Mouse (Mus musculus) megakaryocyte-erythroid progenitor cell, adult 5-6 weeks (primary cell): ENCODE measurements around the gene Gabbr1. TPM values are rescaled to one million over a fixed set of nuclear protein-coding genes. Genes with fewer than 3 reads are reported as not detected.

ENCODE experiments used
- total RNA-seq, 2 experiments: library from RNA; stranded (forward) in 1 of 2; stranded (reverse) in 1 of 2; fragments of 200-1000, 215-1000 nt in 1 of 2; fragments of >200 nt in 1 of 2; fragmentation: Nextera tagmentation in 1 of 2; gene quantifications; 2 replicates each; pipeline ENCODE4 v1.2.3; 2014 to 2017

The Gabbr1 gene
- total RNA-seq, 2 experiments from 2014 or later = 0.99 to 11.1 TPM

Other genes with a start within 250 kb of the Gabbr1 start
- not detected in 2 replicates for gene H2-M10.6, start 233.8 kb upstream of the Gabbr1 start, total RNA-seq (2014; fragmentation: Nextera tagmentation)
- not detected in 2 replicates for gene H2-M10.6, start 233.8 kb upstream of the Gabbr1 start, total RNA-seq (2017)
- 13.0 and 13.6 TPM in 2 replicates for gene Trim26, start 208.8 kb upstream of the Gabbr1 start, total RNA-seq (2014; fragmentation: Nextera tagmentation)
- gene Trim26, start 208.8 kb upstream of the Gabbr1 start, total RNA-seq (2017) = 7.7 and 9.3 TPM in 2 replicates
- not detected in 2 replicates for gene Trim15, start 178.8 kb upstream of the Gabbr1 start, total RNA-seq (2014; fragmentation: Nextera tagmentation)
- not detected in 2 replicates for gene Trim15, start 178.8 kb upstream of the Gabbr1 start, total RNA-seq (2017)
- gene Trim10, start 176.4 kb upstream of the Gabbr1 start, total RNA-seq (2014; fragmentation: Nextera tagmentation) = 7.5 and 9.6 TPM in 2 replicates
- 13.8 and 24.1 TPM in 2 replicates for gene Trim10, start 176.4 kb upstream of the Gabbr1 start, total RNA-seq (2017)
- not detected in 2 replicates for gene Trim40, start 155.8 kb upstream of the Gabbr1 start, total RNA-seq (2014; fragmentation: Nextera tagmentation)
- gene Trim40, start 155.8 kb upstream of the Gabbr1 start, total RNA-seq (2017) = not detected in 2 replicates
- gene Trim31, start 147.8 kb upstream of the Gabbr1 start, total RNA-seq (2014; fragmentation: Nextera tagmentation) = not detected in 2 replicates
- not detected in 2 replicates for gene Trim31, start 147.8 kb upstream of the Gabbr1 start, total RNA-seq (2017)
- not detected in 2 replicates for gene Rnf39, start 103.0 kb upstream of the Gabbr1 start, total RNA-seq (2014; fragmentation: Nextera tagmentation)
- not detected in 2 replicates for gene Rnf39, start 103.0 kb upstream of the Gabbr1 start, total RNA-seq (2017)
- gene Ppp1r11, start 94.2 kb upstream of the Gabbr1 start, total RNA-seq (2014; fragmentation: Nextera tagmentation) = 61.5 and 88.0 TPM in 2 replicates
- 53.8 and 72.8 TPM in 2 replicates for gene Ppp1r11, start 94.2 kb upstream of the Gabbr1 start, total RNA-seq (2017)
- gene Znrd1, start 87.4 kb upstream of the Gabbr1 start, total RNA-seq (2014; fragmentation: Nextera tagmentation) = 47.7 and 94.1 TPM in 2 replicates
- gene Znrd1, start 87.4 kb upstream of the Gabbr1 start, total RNA-seq (2017) = 17.7 and 35.3 TPM in 2 replicates
- 1.4 and 13.1 TPM in 2 replicates for gene Znrd1as, start 87.4 kb upstream of the Gabbr1 start, total RNA-seq (2014; fragmentation: Nextera tagmentation)
- gene Znrd1as, start 87.4 kb upstream of the Gabbr1 start, total RNA-seq (2017) = 11.4 and 23.7 TPM in 2 replicates
- gene 2410137M14Rik, start 64.7 kb upstream of the Gabbr1 start, total RNA-seq (2014; fragmentation: Nextera tagmentation) = not detected in 2 replicates
- not detected in 2 replicates for gene 2410137M14Rik, start 64.7 kb upstream of the Gabbr1 start, total RNA-seq (2017)
- gene H2-M5, start 56.4 kb upstream of the Gabbr1 start, total RNA-seq (2014; fragmentation: Nextera tagmentation) = not detected in 2 replicates
- gene H2-M5, start 56.4 kb upstream of the Gabbr1 start, total RNA-seq (2017) = not detected in 2 replicates
- 0.87 TPM in 1 of 2 replicates, not detected in the other for gene Zfp57, start 44.8 kb upstream of the Gabbr1 start, total RNA-seq (2014; fragmentation: Nextera tagmentation)
- gene Zfp57, start 44.8 kb upstream of the Gabbr1 start, total RNA-seq (2017) = 0.08 TPM in 1 of 2 replicates, not detected in the other
- gene Mog, start 22.6 kb upstream of the Gabbr1 start, total RNA-seq (2014; fragmentation: Nextera tagmentation) = not detected in 2 replicates
- gene Mog, start 22.6 kb upstream of the Gabbr1 start, total RNA-seq (2017) = not detected in 2 replicates
- not detected in 2 replicates for gene Olfr90, start 42.5 kb downstream of the Gabbr1 start, total RNA-seq (2014; fragmentation: Nextera tagmentation)
- gene Olfr90, start 42.5 kb downstream of the Gabbr1 start, total RNA-seq (2017) = not detected in 2 replicates
- gene Olfr91, start 52.3 kb downstream of the Gabbr1 start, total RNA-seq (2014; fragmentation: Nextera tagmentation) = not detected in 2 replicates
- not detected in 2 replicates for gene Olfr91, start 52.3 kb downstream of the Gabbr1 start, total RNA-seq (2017)
- not detected in 2 replicates for gene Olfr92, start 74.1 kb downstream of the Gabbr1 start, total RNA-seq (2014; fragmentation: Nextera tagmentation)
- gene Olfr92, start 74.1 kb downstream of the Gabbr1 start, total RNA-seq (2017) = not detected in 2 replicates
- gene Olfr93, start 115.5 kb downstream of the Gabbr1 start, total RNA-seq (2014; fragmentation: Nextera tagmentation) = not detected in 2 replicates
- not detected in 2 replicates for gene Olfr93, start 115.5 kb downstream of the Gabbr1 start, total RNA-seq (2017)
- gene Ubd, start 147.9 kb downstream of the Gabbr1 start, total RNA-seq (2014; fragmentation: Nextera tagmentation) = not detected in 2 replicates
- 0.88 TPM in 1 of 2 replicates, not detected in the other for gene Ubd, start 147.9 kb downstream of the Gabbr1 start, total RNA-seq (2017)
- gene Olfr94, start 155.0 kb downstream of the Gabbr1 start, total RNA-seq (2014; fragmentation: Nextera tagmentation) = not detected in 2 replicates
- gene Olfr94, start 155.0 kb downstream of the Gabbr1 start, total RNA-seq (2017) = not detected in 2 replicates
- gene Olfr95, start 167.2 kb downstream of the Gabbr1 start, total RNA-seq (2014; fragmentation: Nextera tagmentation) = not detected in 2 replicates
- not detected in 2 replicates for gene Olfr95, start 167.2 kb downstream of the Gabbr1 start, total RNA-seq (2017)
- gene Olfr96, start 174.2 kb downstream of the Gabbr1 start, total RNA-seq (2014; fragmentation: Nextera tagmentation) = not detected in 2 replicates
- gene Olfr96, start 174.2 kb downstream of the Gabbr1 start, total RNA-seq (2017) = not detected in 2 replicates
- not detected in 2 replicates for gene Olfr97, start 191.4 kb downstream of the Gabbr1 start, total RNA-seq (2014; fragmentation: Nextera tagmentation)
- gene Olfr97, start 191.4 kb downstream of the Gabbr1 start, total RNA-seq (2017) = not detected in 2 replicates
- gene Olfr98, start 217.8 kb downstream of the Gabbr1 start, total RNA-seq (2014; fragmentation: Nextera tagmentation) = not detected in 2 replicates
- not detected in 2 replicates for gene Olfr98, start 217.8 kb downstream of the Gabbr1 start, total RNA-seq (2017)
- 5.7 and 6.3 TPM in 2 replicates for gene H2-M3, start 224.3 kb downstream of the Gabbr1 start, total RNA-seq (2014; fragmentation: Nextera tagmentation)
- 3.8 and 9.0 TPM in 2 replicates for gene H2-M3, start 224.3 kb downstream of the Gabbr1 start, total RNA-seq (2017)
- gene Olfr99, start 237.5 kb downstream of the Gabbr1 start, total RNA-seq (2014; fragmentation: Nextera tagmentation) = not detected in 2 replicates
- gene Olfr99, start 237.5 kb downstream of the Gabbr1 start, total RNA-seq (2017) = not detected in 2 replicates